Mouse (Mus musculus) CH12.LX (cell line): Measurements from ENCODE around the gene Tent5c. TPM values are rescaled to one million over a fixed set of nuclear protein-coding genes. Genes with fewer than 3 reads are reported as not detected.
"Not testable (repeated sequence)": the region's sequence is repeated elsewhere in the genome, so short reads cannot be mapped to it uniquely, and the experiment has no call there.

Experiments used
- DNase-seq: peaks from one replicate; pipeline ENCODE4 v3.0.0-alpha.2; 2013; ENCODE audit errors: extremely low read depth
- H3K27ac ChIP-seq: 2 replicates; pipeline ENCODE4 v1.5.1; 2012; ENCODE audit warnings: low read depth, mild to moderate bottlenecking, control low read depth, moderate library complexity; ENCODE audit not compliant: insufficient read depth
- H3K27me3 ChIP-seq: replicated peaks from 2 replicates; pipeline ENCODE3; 2012; ENCODE audit warnings: inconsistent platforms
- H3K36me3 ChIP-seq, 2 experiments: replicated peaks in 1 of 2; 2 replicates each; pipeline versions ENCODE3 to v1.6.1; 2012; ENCODE audit warnings: inconsistent platforms in 1 of 2, low read length in 1 of 2, mild to moderate bottlenecking in 1 of 2, mixed read lengths in 1 of 2, moderate library complexity in 1 of 2; ENCODE audit not compliant: control insufficient read depth in 1 of 2, insufficient read depth in 1 of 2
- H3K4me1 ChIP-seq, 2 experiments: 2 replicates each; pipeline ENCODE4 v1.6.1; 2012; ENCODE audit warnings: inconsistent platforms in 1 of 2, moderate library complexity in 1 of 2; ENCODE audit not compliant: insufficient read depth in 2 of 2, control insufficient read depth in 1 of 2
- H3K4me2 ChIP-seq: 2 replicates; pipeline ENCODE4 v1.6.1; 2012; ENCODE audit warnings: low read depth, mild to moderate bottlenecking, control low read depth; ENCODE audit not compliant: poor library complexity, insufficient read depth, severe bottlenecking
- H3K4me3 ChIP-seq, 3 experiments: fragments of 150-350 bp in 1 of 3; sonication (generic) in 1 of 3; replicated peaks in 1 of 3; 2 replicates each; pipeline versions ENCODE3 to v1.5.1; 2011 to 2012; ENCODE audit warnings: low read depth in 2 of 3, low read length in 2 of 3, mild to moderate bottlenecking in 2 of 3, moderate library complexity in 2 of 3, control low read depth in 1 of 3, improper control_type of control experiment in 1 of 3, inconsistent platforms in 1 of 3, mixed read lengths in 1 of 3; ENCODE audit not compliant: poor library complexity in 1 of 3
- H3K79me2 ChIP-seq: replicated peaks from 2 replicates; pipeline ENCODE4 v1.6.1; 2012; ENCODE audit warnings: mild to moderate bottlenecking, moderate library complexity; ENCODE audit not compliant: control insufficient read depth, poor library complexity, insufficient read depth, severe bottlenecking; ENCODE audit errors: extremely low read depth
- H3K9ac ChIP-seq: 2 replicates; pipeline ENCODE4 v1.6.1; 2012; ENCODE audit warnings: low read depth, mild to moderate bottlenecking, control low read depth, moderate library complexity; ENCODE audit not compliant: insufficient read depth
- H3K9me3 ChIP-seq: replicated peaks from 2 replicates; pipeline ENCODE3; 2012; ENCODE audit warnings: low read length, inconsistent platforms, mixed read lengths
- BHLHE40 ChIP-seq: IDR thresholded peaks from 2 replicates; pipeline ENCODE4 v1.6.1; 2011; ENCODE audit warnings: mild to moderate bottlenecking, low read depth, low read length, improper control_type of control experiment
- ELF1 ChIP-seq: IDR thresholded peaks from 2 replicates; pipeline ENCODE4 v1.6.1; 2014; ENCODE audit warnings: low read depth, mild to moderate bottlenecking, inconsistent platforms, low read length, improper control_type of control experiment
- MEF2A ChIP-seq: IDR thresholded peaks from 2 replicates; pipeline ENCODE4 v1.6.1; 2014; ENCODE audit warnings: low read depth, mild to moderate bottlenecking, inconsistent platforms, low read length, improper control_type of control experiment, borderline replicate concordance
- POLR2AphosphoS2 ChIP-seq: IDR thresholded peaks from 2 replicates; pipeline ENCODE4 v1.6.1; 2011; ENCODE audit warnings: low read depth, low read length, improper control_type of control experiment
- RCOR1 ChIP-seq: conservative IDR thresholded peaks from 2 replicates; pipeline ENCODE4 v1.6.1; 2012; ENCODE audit warnings: low read depth, mild to moderate bottlenecking, inconsistent platforms, low read length, improper control_type of control experiment
- SMC3 ChIP-seq: IDR thresholded peaks from 2 replicates; pipeline ENCODE4 v1.6.1; 2011; ENCODE audit warnings: low read depth, low read length, improper control_type of control experiment
- TBP ChIP-seq: conservative IDR thresholded peaks from 2 replicates; pipeline ENCODE4 v1.6.1; 2011; ENCODE audit warnings: low read depth, low read length, improper control_type of control experiment
- ZKSCAN1 ChIP-seq: IDR thresholded peaks from 2 replicates; pipeline ENCODE4 v1.6.1; 2012; ENCODE audit warnings: low read depth, inconsistent platforms, low read length, improper control_type of control experiment, borderline replicate concordance
- dilution Hi-C: fragments of 300-500 bp; cut with MboI; formaldehyde crosslinking; loops from 2 replicates; pipeline ENCODE4 v1.14.3; 2020; ENCODE audit warnings: low sequenced_read_pairs; ENCODE audit not compliant: extremely low pct_unique_long_range_greater_than_20kb, extremely low pct_ligation_motif_present
- in situ Hi-C: fragments of 300-500 bp; cut with MboI; formaldehyde crosslinking; loops from 3 replicates; pipeline ENCODE4 v1.14.3; 2019; ENCODE audit warnings: low sequenced_read_pairs, low pct_ligation_motif_present, low pct_unique_long_range_greater_than_20kb, mixed read lengths
- polyA plus RNA-seq: library from polyadenylated mRNA; unstranded; fragments of >175 nt; gene quantifications from 2 replicates; pipeline ENCODE4 v1.2.1, GENCODE M21; 2012; ENCODE audit warnings: low read depth; ENCODE audit not compliant: insufficient read length
- total RNA-seq, 2 experiments: library from RNA; depleted of rRNA; stranded (reverse); fragments of 300-350 nt in 1 of 2; fragments of >200 nt in 1 of 2; gene quantifications; 2 replicates each; pipeline ENCODE4 v1.2.3; 2012 to 2014

The Tent5c gene
- total and polyA plus RNA-seq, 3 experiments, result 10.6 to 18.7 (median 12.3) TPM

- DNase-seq, result no peak
- H3K9me3 ChIP-seq, result no peaks in the 10 kb centered on the region
- no peak overlapping the region for H3K27ac ChIP-seq
- no peaks in the 10 kb centered on the region for H3K79me2 ChIP-seq
- H3K36me3 ChIP-seq, result no peaks in the 10 kb centered on the region
- in situ Hi-C loops (loop anchor here (25.0 kb wide), 1 partner anchor 269 kb away; the partner anchor contains the start of gene Man1a2), dilution Hi-C loops (no loop called here)
- no peaks in the 10 kb centered on the region for H3K27me3 ChIP-seq
- H3K4me1 ChIP-seq, result peaks cover 10 to 27% of the 10 kb centered on the region in 2 experiments; a peak in 3 of 4 replicates
- TF ChIP-seq TBP (no peak), BHLHE40 (no peak), SMC3 (peak; percentile 6; the same call in 1 of the 2 replicates)
- no peak overlapping the region for H3K4me3 ChIP-seq
- H3K9ac ChIP-seq, result no peak overlapping the region
- H3K4me2 ChIP-seq, result no peak overlapping the region
These were observed 71.3 kb downstream of the Tent5c start for GRCm38 (mm10) chr3:100417772-100418311.

DNA sequence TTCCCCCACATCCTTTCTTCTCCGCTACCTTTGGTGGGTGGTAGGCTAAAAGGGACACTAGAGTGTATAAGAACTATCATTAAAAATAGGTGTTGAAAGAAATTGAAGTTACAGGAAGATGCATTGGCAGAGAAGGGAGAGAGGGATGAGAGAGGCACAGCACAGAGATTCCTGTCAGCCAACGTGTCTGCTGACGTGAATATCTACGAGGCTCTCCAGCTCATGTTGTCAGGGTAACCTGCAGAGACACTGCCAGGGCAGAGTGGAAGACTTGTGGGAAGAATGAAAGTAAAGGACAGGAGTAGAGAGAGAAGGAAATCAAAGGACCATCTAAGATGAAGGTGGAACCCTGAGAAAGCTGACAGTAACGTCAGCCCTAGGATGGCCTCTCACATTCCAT is 73.5 kb downstream of the Tent5c start:
- no peaks in the 10 kb centered on the region for H3K36me3 ChIP-seq
- dilution Hi-C loops, result no loop called here
- DNase-seq, result no peak
- TF ChIP-seq RCOR1 (no peak), POLR2AphosphoS2 (no peak), ZKSCAN1 (no peak), MEF2A (no peak), ELF1 (no peak)
- H3K9me3 ChIP-seq, result no peaks in the 10 kb centered on the region
- no peak overlapping the region for H3K27ac ChIP-seq
- no peak overlapping the region for H3K4me2 ChIP-seq
- H3K4me3 ChIP-seq, result no peak overlapping the region
- no peak overlapping the region for H3K9ac ChIP-seq
- in situ Hi-C loops, result loop anchor here (25.0 kb wide), 1 partner anchor 272 kb away; the partner anchor contains the start of gene Man1a2
- H3K4me1 ChIP-seq, result peaks cover 3 to 12% of the 10 kb centered on the region in 2 experiments; a peak in 2 of 4 replicates
- H3K79me2 ChIP-seq, result no peaks in the 10 kb centered on the region
- no peaks in the 10 kb centered on the region for H3K27me3 ChIP-seq

DNA sequence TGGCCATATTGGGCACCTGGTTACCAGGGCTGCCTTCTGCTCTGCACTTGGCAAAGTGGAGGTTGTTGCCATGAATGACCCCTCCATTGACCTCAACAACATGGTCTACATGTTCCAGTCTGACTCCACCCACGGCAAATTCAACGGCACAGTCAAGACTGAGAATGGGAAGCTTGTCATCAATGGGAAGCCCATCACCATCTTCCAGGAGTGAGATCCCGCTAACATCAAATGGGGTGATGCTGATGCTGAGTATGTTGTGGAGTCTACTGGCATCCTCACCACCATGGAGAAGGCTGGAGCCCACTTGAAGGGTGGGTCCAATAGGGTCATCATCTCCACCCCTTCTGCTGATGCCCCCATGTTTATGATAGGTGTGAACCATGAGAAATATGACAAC is 75.5 kb downstream of the Tent5c start:
- dilution Hi-C loops, result not testable (repeated sequence)
- in situ Hi-C loops, result loop anchor here (25.0 kb wide), 1 partner anchor 274 kb away; the partner anchor contains the start of gene Man1a2

More for the DNA sequence above, 75.5 kb downstream of the Tent5c start:
- not testable (repeated sequence) for H3K4me2 ChIP-seq, H3K9ac ChIP-seq, H3K27me3 ChIP-seq, H3K79me2 ChIP-seq, H3K36me3 ChIP-seq, DNase-seq, H3K27ac ChIP-seq, H3K9me3 ChIP-seq, H3K4me3 ChIP-seq
- peaks cover 9 to 31% of the 10 kb centered on the region in 2 experiments for H3K4me1 ChIP-seq
